Mouse (Mus musculus): ENCODE results near the gene 9930111J21Rik1. TPM values are rescaled to one million over a fixed set of nuclear protein-coding genes. Genes with fewer than 3 reads are reported as not detected.
"Not testable (repeated sequence)": the region's sequence is repeated elsewhere in the genome, so short reads cannot be mapped to it uniquely, and the experiment has no call there.

The 9930111J21Rik1 gene
- 1 to 10 TPM; 2.4 to 3.6 TPM for total RNA-seq (2021)
- long read RNA-seq, experiment 1 = 0 reads
- long read RNA-seq, experiment 2 = 0 reads

DNA sequence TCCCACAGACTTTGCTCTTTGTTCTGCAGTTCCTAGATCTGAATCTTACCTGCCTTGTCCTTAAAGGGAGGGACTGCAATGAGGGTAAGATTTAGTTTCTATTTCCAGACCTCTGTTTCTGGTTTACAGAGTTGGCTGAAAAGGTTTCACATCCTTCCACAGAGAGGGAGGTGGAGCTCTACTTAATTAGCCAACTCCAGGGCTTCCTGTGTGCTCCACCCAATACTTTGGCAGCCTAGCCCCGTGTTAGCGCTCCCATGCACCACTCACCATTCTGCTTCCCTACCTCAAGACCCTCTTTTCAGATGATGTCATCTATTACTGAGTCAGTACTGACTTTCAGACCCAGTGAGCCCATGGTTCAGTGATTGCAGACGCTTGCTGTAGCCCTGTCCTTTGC lies at the start of gene 9930111J21Rik1:
TSS of gene 9930111J21Rik1 (minus strand) at position 148 of the 400 bp plus-strand sequence.
- DNase-seq = not testable (repeated sequence)

DNA sequence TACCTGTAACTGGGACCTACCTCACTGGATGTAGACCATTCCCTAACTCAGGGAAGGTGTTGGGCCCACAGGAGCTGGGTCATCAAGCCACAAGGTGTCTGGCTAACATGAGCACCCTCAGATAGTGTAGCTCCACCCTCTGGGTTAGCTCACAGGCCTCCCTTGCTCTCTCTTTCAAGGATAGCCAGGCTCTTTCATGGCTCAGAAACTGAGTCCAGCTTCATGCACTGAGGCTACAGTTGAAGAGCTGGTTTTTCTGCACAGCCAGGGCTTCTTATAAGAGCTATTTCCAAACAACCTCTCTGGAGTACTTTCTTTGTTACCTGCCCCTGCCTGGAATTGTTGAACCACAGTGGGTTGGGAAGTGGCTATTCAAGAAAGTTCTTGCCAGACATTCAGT lies 32.9 kb upstream of the 9930111J21Rik1 start:
- not testable (repeated sequence) for DNase-seq

DNA sequence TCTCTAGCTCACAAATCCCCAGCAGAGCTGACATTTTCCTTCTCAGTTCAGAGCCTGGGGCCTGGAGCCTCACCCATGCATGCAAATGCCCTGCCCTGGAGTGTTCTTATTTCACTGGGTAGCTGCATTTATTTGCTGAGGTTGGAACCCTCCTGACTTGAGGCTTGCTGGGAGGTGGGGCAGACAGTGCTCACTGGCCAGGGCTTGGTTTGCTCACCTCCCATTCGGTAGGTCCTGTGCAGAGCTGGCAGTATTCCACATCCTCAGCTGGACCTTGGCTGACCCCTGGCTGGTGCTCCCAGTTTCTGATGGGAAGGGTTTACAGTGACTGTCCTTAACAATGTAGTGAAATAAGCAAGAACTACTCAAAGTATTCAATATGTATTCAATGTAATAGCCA lies 27.6 kb upstream of the 9930111J21Rik1 start:
- not testable (repeated sequence) for DNase-seq

DNA sequence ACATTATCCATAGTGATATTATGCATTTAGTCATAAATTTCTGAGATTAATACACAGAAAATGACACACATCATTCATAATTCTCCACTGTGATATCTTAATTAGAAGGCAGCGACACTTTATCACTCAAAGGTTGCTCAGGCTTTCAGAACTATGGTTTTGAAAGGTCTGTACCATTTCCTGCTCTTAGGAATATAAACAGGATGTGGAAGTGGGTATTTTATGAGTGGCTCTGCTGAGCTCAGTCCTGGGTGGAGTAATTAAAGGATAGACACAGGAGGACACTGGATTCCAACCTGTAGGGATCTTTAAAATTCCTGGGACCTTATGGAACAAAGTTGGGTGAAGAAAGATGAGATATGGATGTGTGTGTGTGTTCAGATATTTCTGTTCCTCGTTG lies 27.1 kb upstream of the 9930111J21Rik1 start:
- DNase-seq = not testable (repeated sequence)

DNA sequence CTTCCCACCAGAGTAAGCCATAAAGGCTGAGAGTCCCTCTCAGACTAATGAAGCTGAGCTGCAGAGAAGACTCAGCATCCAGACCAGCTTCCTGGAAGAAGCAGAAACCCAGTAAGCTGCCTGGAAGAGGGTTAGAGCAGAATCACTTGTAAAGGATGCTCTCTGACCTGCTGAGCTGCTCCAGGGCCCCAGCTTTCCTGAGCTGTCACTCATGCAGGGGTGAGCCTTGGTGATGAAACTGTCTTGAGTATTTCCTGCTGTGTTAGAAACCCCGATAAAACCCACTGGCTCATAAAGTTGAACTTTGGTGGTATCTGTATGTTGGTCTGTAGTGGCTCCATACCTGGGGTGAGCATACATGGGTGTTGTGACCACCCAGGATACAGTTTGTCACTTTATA lies 21.2 kb upstream of the 9930111J21Rik1 start:
- DNase-seq = not testable (repeated sequence)

DNA sequence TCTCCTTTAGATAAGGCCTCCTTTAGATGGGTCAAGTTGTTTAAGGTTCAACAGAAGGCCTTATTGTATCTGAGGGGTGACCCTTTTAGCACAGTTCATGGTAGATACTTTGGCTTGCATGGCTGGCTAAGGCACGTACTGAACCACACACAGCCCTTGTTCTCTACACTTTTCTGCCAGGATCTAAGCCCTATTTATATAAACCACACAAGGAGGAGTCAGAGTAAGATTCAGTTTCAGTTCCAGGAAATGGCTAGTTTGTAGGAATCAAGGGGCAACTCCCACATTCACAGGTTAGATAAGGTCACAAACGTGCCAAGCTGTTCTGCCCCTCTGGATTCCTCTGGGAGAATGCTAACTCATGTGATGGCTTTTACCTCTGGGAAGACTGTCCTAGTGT lies 14.8 kb upstream of the 9930111J21Rik1 start, which contains the start of gene Tgtp1:
TSS of gene Tgtp1 (minus strand) at position 155 of the 400 bp plus-strand sequence.
- DNase-seq = not testable (repeated sequence)

DNA sequence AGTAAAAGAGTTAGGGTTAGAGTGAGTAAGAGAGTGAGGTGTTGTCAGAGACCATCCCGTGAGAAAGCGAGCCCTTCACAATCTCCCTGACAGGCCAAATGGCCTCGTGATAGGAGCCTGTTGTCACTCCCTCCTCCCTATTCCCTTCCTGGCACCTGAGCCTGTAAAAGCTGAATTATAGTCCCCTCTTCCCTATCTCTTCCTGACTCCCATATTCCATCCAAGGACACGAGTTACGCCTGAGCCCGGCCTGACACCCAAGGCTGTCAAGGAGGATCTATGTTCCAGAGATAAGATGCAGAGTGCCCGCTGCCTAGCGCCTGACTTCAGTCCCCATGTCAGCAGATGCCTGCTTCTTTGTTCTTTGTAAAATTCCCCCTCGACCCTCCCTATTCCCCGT lies 14.1 kb upstream of the 9930111J21Rik1 start:
- peak; percentile 16 to 25 for DNase-seq

DNA sequence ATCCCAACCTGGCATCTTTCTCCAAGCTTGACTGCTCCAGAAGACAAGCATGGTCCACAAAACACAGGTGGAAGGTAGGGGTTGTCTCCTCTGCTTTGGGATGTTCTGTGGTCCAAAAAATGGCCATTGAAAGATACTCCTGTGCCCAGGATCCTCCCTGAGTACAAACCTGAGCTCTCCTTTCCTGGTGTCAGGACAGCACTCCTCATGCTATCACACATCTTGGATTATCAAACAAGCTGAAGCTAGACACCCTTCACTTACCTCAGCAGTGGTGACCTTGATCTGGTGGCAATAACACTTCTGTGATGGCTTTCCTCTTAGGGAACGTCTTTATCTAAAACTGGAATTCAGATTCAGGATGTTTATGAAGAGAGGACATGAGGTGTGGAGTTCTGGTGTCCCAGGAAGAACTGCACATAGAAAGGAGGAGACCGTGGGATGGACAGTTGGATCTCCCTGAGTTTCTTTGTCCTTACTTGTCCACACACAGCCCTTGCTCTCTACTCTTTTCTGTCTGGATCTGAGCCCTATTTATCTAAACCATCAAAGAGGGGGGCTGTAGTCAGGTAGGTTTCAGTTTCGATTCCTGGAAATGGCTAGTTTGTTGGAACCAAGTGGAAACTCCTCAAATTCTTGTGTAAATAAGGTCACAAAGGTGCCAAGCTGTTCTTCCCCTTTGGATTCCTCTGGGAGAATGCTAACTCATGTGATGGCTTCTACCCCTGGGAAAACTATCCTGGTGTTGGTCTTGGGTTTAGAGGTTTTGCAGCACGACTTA lies 12.7 kb upstream of the 9930111J21Rik1 start, which contains the start of gene Gm12185:
TSS of gene Gm12185 (minus strand) at position 487 of the 781 bp plus-strand sequence.
- DNase-seq = peak in 1 of 2 experiments; percentile 8

DNA sequence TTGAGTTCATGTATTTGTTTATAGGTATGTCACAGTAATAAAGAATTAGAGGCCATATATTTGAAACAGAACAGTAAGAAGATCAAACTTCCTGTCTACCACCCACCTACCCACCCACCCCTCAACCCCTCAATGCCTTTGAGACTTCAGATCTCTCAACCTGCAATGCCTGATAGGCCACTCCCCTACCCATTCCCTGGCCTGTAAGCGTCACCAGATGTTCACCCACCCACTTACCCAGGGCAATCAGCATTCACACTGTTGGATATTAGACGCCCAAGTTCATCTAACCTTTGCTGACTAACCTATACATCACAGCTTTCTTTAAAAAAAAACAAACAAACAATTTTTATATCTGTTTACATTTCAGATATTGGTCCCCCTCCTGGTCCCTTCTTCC lies 10.8 kb upstream of the 9930111J21Rik1 start:
- not testable (repeated sequence) for DNase-seq

DNA sequence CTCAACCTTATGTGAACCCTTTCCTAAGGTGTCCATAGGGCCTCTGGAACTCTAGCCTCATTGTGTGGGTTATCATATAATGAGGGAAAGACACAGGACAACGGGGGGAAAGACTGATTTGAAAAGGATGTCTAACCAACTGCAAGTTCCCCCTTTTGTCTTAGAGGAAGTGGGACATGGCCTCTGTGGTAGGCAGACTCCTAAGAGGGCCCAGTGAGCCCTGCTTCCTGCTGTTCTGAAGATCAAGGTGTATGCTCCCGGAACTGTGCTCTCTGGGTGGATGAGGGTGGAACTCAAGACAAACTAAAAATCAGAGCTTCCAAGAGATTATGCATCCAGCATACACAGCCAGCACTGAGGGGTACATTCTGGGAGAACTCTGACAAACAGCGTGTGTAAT lies 9.0 kb upstream of the 9930111J21Rik1 start:
- DNase-seq = not testable (repeated sequence)

DNA sequence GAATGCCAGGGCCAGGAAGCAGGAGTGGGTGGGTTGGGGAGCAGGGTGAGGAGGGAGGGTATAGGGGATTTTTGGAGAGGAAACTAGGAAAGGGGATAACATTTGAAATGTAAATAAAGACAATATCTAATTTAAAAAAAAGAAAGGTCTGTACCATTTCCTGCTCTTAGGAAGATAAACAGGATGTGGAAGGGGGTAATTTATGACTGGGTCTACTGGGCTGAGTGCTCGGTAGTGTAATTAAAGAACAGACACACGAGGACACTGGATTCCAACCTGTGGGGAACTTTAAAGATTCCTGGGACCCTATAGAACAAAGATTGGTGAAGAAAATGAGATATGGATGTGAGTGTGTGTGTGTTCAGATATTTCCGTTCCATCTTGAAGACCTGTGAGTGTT lies 3.6 kb upstream of the 9930111J21Rik1 start:
- not testable (repeated sequence) for DNase-seq

DNA sequence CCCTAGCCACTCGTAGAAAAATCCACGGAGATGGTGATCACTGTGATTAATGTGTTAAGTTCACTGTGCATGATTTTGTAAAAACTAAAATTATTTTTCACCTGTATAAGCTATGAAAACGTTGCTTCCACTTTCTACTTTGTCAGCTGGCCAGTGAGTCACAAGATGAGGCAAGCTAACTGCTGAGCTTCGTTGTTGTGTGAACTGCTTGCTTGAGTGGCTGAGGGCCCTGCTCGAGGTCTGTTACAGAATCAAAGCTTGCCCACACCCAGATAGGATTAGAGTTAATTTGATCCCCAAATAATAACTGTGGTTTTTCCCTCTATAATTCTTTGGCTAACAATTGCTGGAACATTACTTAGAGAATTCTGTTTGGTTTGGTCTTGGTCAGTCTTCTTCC lies 854 bp upstream of the 9930111J21Rik1 start:
- not testable (repeated sequence) for DNase-seq

DNA sequence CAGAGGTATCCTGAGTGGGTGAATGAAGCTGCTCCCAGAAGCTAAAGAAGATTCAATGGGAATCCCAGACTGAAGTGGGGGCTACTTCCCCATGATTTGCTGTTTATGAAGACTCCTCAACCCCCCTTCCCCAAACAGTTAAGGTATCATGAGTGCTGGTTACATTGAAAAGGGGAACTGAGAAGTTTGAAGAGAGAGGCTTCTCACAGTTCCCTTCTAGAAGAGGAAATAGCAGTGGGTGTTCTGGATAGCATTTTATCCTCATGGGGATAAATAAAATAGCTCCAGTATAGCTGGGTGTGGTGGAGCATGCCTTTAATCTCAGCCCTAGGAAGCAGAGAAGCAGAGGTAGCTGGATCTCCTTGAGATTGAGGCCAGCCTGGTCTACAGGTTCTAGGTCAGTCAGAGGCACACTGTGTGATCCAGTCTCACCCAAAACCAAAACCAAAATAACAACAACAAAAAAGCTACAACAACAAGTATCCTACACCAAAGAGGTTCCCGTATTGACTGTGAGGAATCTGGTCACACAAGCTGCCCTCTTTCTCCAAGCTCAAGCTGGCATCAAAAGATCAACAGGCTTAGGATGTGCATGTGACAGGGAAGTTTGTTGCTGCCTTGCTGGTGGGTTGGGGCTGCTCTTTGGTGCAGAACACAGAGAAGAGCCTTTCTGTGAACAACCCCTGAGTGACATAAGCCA lies 808 bp downstream of the 9930111J21Rik1 start, which contains the start of gene Olfr56:
TSS of gene Olfr56 (plus strand) at position 650 of the 700 bp plus-strand sequence.
- DNase-seq = not testable (repeated sequence)

DNA sequence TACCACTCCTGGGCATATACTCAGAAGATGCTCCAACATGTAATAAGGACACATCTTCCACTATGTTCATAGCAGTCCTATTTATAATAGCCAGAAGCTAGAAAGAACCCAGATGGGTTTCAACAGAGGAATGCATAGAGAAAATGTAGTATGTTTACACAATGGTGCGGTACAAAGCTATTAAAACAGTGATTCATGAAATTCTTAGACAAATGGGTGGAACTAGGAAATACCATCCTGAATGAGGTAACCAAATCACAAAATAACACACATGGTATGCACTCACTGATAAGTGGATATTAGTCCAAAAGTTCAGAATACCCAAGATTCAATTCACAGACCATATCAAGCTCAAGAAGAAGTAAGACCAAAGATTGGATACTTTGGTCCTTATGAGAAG lies 4.5 kb downstream of the 9930111J21Rik1 start:
- DNase-seq = not testable (repeated sequence)

DNA sequence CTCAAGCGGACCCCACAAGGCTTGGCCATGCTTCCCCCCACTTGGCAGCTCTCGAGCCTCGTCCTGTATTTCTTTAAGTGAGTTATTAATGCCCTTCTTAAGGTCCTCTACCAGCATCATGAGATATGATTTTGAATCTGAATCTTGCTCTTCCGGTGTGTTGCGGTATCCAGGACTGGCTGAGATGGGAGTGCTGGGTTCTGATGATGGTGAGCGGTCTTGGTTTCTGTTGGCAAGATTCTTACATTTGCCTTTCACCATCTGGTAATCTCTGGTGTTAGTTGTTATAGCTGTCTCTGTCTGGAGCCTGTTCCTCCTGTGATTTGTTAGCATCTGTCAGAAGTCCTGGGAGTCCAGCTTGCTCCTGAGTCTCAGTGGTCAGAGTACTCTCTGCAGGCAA lies 33.1 kb downstream of the 9930111J21Rik1 start, which contains the start of gene Psme2b:
TSS of gene Psme2b (minus strand) at position 101 of the 400 bp plus-strand sequence.
- DNase-seq = not testable (repeated sequence)

DNA sequence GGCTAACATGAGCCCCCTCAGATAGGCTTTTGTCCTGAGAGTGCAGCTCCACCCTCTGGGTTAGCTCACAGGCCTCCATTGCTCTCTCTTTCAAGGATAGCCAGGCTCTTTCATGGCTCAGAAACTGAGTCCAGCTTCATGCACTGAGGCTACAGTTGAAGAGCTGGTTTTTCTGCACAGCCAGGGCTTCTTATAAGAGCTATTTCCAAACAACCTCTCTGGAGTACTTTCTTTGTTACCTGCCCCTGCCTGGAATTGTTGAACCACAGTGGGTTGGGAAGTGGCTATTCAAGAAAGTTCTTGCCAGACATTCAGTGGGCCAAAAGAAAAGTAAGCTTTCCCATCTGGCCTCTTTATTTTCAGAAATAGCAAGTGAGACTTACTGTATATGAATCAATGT lies 39.9 kb downstream of the 9930111J21Rik1 start:
- not testable (repeated sequence) for DNase-seq

DNA sequence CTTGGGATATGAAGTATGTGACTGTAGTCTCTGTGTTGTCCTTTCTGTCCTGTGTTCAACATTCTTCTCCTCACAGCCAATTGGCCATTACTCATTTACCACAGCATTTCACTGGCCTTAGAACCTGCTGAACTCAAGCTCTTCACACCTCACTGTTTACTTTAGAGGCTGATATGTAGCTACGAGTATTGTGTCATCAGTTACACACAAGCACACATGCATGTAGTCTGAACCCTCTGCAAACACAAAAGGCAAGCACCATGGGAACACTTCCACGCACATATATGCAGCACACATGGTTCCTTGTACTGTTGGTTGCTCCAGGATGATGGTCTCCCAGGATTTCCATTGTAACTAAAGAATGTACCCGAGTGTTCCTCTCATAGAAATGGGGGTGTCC lies 43.9 kb downstream of the 9930111J21Rik1 start:
- not testable (repeated sequence) for DNase-seq

DNA sequence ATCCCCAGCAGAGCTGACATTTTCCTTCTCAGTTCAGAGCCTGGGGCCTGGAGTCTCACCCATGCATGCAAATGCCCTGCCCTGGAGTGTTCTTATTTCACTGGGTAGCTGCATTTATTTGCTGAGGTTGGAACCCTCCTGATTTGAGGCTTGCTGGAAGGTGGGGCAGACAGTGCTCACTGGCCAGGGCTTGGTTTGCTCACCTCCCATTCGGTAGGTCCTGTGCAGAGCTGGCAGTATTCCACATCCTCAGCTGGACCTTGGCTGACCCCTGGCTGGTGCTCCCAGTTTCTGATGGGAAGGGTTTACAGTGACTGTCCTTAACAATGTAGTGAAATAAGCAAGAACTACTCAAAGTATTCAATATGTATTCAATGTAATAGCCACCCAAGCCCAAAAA lies 45.3 kb downstream of the 9930111J21Rik1 start:
- DNase-seq = not testable (repeated sequence)

DNA sequence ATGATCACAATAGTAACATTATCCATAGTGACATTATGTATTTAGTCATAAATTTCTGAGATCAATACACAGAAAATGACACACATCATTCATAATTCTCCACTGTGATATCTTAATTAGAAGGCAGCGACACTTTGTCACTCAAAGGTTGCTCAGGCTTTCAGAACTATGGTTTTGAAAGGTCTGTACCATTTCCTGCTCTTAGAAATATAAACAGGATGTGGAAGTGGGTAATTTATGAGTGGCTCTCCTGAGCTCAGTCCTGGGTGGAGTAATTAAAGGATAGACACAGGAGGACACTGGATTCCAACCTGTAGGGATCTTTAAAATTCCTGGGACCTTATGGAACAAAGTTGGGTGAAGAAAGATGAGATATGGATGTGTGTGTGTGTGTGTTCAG lies 45.8 kb downstream of the 9930111J21Rik1 start:
- DNase-seq = not testable (repeated sequence)

DNA sequence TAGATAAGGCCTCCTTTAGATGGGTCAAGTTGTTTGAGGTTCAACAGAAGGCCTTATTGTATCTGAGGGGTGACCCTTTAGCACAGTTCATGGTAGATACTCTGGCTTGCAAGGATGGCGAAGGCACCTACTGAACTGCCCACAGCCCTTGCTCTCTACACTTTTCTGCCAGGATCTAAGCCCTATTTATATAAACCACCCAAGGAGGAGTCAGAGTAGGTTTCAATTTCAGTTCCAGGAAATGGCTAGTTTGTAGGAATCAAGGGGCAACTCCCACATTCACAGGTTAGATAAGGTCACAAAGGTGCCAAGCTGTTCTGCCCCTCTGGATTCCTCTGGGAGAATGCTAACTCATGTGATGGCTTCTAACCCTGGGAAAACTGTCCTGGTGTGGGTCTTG lies 51.1 kb downstream of the 9930111J21Rik1 start:
- DNase-seq = not testable (repeated sequence)

DNA sequence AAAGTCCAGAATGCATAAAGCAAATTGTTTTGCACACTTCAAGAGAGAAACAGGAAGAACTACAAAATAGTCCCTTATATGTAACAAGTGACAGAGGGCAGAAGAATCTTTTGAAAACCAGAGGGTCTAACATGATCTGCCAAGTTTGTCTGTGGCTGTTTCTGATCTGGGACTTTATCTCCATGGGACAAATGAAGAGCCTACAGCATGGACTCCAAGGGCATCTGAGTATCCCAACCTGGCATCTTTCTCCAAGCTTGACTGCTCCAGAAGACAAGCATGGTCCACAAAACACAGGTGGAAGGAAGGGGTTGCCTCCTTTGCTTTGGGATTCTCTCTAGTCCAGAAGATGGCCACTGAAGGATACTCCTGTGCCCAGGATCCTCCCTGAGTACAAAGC lies 52.8 kb downstream of the 9930111J21Rik1 start:
- DNase-seq = not testable (repeated sequence)

DNA sequence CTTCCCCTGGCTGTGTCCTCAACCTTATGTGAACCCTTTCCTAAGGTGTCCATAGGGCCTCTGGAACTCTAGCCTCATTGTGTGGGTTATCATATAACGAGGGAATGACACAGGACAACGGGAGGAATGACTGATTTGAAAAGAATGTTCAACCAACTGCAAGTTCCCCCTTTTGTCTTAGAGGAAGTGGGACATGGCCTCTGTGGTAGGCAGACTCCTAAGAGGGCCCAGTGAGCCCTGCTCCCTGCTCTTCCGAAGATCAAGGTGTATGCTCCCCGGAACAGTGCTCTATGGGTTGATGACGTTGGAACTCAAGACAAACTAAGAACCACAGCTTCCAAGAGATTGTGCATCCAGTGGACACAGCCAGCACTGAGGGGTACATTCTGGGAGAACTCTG lies 55.4 kb downstream of the 9930111J21Rik1 start:
- DNase-seq = not testable (repeated sequence)

DNA sequence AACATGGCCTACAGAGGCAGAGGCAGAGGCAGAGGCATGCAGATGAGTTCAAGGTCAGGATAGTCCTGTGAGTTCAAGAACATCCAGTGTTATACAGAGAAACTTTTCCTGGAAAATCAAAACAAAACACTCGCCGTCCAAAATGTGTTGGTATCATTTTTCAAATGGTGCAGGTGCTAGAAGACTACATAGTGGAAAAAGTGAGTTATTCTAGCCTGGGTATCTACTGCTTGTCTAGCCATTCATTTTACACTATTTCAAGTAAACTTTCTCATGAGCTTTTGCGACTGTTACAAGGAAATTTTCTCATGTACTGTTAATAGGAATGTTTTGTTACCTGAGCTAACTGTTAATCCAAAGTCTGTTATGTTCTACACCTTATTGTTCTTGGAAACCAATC lies 60.8 kb downstream of the 9930111J21Rik1 start:
- DNase-seq = no peak
